Mouse (Mus musculus): ENCODE measurements around the gene Tmem115. TPM values are rescaled to one million over a fixed set of nuclear protein-coding genes. Genes with fewer than 3 reads are reported as not detected.

Gene Tmem115
- total RNA-seq, 2 experiments from 2014 or later, result 3.8 to 8.4 TPM

DNA sequence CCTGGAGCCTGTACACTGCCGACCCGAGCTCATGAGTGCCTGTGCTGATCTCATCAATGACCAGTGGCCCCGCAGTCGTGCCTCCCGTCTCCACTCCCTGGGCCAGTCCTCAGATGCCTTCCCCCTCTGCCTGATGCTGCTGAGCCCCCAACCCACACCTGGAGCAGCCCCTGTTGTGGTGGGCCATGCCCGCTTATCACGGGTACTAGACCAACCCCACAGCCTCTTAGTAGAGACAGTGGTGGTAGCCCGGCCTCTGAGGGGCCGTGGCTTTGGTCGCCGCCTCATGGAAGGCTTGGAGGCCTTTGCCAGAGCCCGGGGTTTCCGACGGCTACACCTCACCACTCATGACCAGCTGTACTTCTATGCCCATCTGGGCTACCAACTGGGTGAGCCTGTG, 49.4 kb downstream of the Tmem115 start:
- ATAC-seq (replicated peaks; ENCODE audit: low FRiP score, poor library complexity, severe bottlenecking), result no peak

DNA sequence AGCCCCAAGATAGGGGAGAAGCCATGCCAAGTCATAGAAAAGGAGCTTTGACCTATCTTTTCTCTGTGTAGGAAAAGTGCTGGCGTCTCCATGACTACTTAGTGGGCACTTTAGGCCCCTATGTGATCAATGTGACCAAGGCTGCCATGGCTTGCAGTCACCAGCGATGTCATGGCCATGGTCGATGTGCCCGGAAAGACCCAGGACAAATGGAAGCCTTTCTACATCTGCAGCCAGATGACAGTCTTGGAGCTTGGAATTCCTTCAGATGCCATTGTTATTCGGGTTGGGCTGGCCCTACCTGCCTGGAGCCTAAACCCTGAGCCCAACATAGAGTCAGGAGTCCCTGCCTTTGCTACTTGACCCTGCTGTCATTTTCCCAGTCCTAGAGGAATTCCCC, 52.8 kb downstream of the Tmem115 start:
- ATAC-seq (replicated peaks; ENCODE audit: low FRiP score, poor library complexity, severe bottlenecking), result no peak

DNA sequence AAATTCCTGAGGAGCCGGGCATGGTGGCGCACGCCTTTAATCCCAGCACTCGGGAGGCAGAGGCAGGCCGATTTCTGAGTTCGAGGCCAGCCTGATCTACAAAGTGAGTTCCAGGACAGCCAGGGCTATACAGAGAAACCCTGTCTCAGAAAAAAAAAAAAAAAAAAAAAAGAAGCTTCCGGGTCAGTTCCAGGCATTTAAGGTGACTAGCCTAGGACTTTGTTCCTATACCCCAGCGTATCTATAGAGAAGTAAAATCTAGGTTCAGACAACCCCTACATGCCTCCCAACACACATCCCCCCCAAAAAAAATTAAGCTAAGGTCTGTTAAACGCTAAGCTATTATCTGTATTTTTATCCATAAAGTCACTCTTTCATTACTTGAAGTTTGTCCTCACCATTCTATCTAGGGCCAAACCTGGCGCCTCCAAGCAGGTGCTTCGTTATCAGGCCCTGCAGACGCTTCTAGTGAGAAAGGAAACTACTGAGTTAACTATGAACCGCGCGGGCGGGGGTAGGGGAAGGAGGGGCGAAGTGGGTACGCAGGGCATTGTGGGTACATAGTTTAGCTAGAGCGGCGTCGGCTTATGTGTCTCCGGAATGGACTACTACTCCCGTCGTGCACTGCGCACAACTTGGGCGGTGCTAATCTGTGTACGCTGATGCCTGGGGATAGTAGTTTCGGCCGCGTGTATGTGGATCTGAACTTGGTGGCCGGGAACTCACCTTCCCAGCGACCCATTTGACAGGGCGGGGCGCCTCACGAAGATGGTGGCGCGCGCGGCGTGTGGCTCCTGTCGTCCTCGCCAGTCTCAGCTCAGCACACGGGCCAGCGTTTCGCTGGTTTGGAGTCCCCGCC, 53.5 kb downstream of the Tmem115 start, which contains the start of gene Ifrd2:
Ifrd2 (plus strand) TSS at position 669 of the 859 bp plus-strand sequence.
- peak; percentile 72 for ATAC-seq (replicated peaks; ENCODE audit: low FRiP score, poor library complexity, severe bottlenecking)

DNA sequence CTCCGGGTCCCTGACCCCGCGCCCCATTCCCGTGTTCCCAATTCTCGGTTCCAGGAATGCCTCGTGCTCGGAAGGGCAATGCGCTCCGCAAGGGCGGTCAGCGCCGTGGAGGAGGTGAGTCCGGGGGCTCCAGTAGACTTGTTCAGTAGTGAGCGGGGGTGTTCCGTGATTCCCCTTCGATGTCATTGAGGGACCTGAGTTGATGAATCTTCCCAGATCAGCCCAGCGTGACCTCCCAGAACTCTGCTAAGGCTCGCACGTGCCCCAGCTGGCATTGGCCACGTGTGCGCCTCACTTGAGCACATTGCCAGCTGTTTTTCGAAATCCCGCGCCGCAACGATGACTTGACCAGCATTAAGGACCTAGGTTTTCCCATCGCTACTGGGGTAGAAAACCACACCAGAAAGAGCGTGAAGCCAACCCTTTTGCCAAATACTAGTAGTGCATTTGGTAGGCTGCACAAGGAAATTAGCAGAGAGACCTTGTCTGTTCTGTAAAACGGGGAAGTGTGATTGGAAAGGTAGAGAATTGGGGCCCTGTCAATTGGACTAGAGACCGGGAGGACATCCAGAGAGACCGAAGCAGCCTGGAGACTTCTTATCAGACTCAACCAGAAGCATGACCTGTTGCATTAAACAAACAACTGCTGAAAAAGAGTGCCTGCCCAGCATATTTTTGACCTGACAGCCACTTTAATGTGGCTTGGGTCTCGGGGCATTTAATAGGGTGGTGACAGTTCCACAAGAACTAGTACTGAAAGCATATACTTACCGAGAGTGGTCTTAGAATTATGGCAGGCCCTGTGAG, 54.3 kb downstream of the Tmem115 start:
- peak; percentile 47 for ATAC-seq (replicated peaks; ENCODE audit: low FRiP score, poor library complexity, severe bottlenecking)

Other genes starting within 250 kb of the Tmem115 start
- 7.6 and 17.2 TPM in 2 replicates for gene Mapkapk3, start 244.1 kb upstream of the Tmem115 start, total RNA-seq (2015; ENCODE audit: low replicate concordance)
- gene Mapkapk3, start 244.1 kb upstream of the Tmem115 start, total RNA-seq (2017; ENCODE audit: low replicate concordance), result 10.0 and 15.7 TPM in 2 replicates
- gene Cish, start 237.9 kb upstream of the Tmem115 start, total RNA-seq (2015; ENCODE audit: low replicate concordance), result 5.9 and 23.4 TPM in 2 replicates
- gene Cish, start 237.9 kb upstream of the Tmem115 start, total RNA-seq (2017; ENCODE audit: low replicate concordance), result 3.6 and 5.1 TPM in 2 replicates
- gene Hemk1, start 195.6 kb upstream of the Tmem115 start, total RNA-seq (2015; ENCODE audit: low replicate concordance), result not detected in 2 replicates
- 0.15 and 3.9 TPM in 2 replicates for gene Hemk1, start 195.6 kb upstream of the Tmem115 start, total RNA-seq (2017; ENCODE audit: low replicate concordance)
- not detected in 2 replicates for gene 6430571L13Rik, start 193.3 kb upstream of the Tmem115 start, total RNA-seq (2015; ENCODE audit: low replicate concordance)
- gene 6430571L13Rik, start 193.3 kb upstream of the Tmem115 start, total RNA-seq (2017; ENCODE audit: low replicate concordance), result not detected in 2 replicates
- not detected in 2 replicates for gene Cacna2d2, start 134.3 kb upstream of the Tmem115 start, total RNA-seq (2015; ENCODE audit: low replicate concordance)
- not detected in 2 replicates for gene Cacna2d2, start 134.3 kb upstream of the Tmem115 start, total RNA-seq (2017; ENCODE audit: low replicate concordance)
- not detected in 2 replicates for gene Cyb561d2, start 8.2 kb downstream of the Tmem115 start, total RNA-seq (2015; ENCODE audit: low replicate concordance)
- gene Cyb561d2, start 8.2 kb downstream of the Tmem115 start, total RNA-seq (2017; ENCODE audit: low replicate concordance), result 1.8 and 2.9 TPM in 2 replicates
- 1.4 and 31.4 TPM in 2 replicates for gene Nprl2, start 8.3 kb downstream of the Tmem115 start, total RNA-seq (2015; ENCODE audit: low replicate concordance)
- gene Nprl2, start 8.3 kb downstream of the Tmem115 start, total RNA-seq (2017; ENCODE audit: low replicate concordance), result 1.1 and 1.2 TPM in 2 replicates
- not detected in 2 replicates for gene Zmynd10, start 13.4 kb downstream of the Tmem115 start, total RNA-seq (2015; ENCODE audit: low replicate concordance)
- gene Zmynd10, start 13.4 kb downstream of the Tmem115 start, total RNA-seq (2017; ENCODE audit: low replicate concordance), result not detected in 2 replicates
- 24.5 and 35.2 TPM in 2 replicates for gene Rassf1, start 17.6 kb downstream of the Tmem115 start, total RNA-seq (2015; ENCODE audit: low replicate concordance)
- gene Rassf1, start 17.6 kb downstream of the Tmem115 start, total RNA-seq (2017; ENCODE audit: low replicate concordance), result 31.4 and 31.7 TPM in 2 replicates
- 9.6 and 16.9 TPM in 2 replicates for gene Tusc2, start 29.3 kb downstream of the Tmem115 start, total RNA-seq (2015; ENCODE audit: low replicate concordance)
- gene Tusc2, start 29.3 kb downstream of the Tmem115 start, total RNA-seq (2017; ENCODE audit: low replicate concordance), result 8.9 and 19.1 TPM in 2 replicates
- gene Hyal2, start 34.0 kb downstream of the Tmem115 start, total RNA-seq (2015; ENCODE audit: low replicate concordance), result 2.5 and 6.5 TPM in 2 replicates
- 0.30 and 4.5 TPM in 2 replicates for gene Hyal2, start 34.0 kb downstream of the Tmem115 start, total RNA-seq (2017; ENCODE audit: low replicate concordance)
- gene Hyal1, start 43.0 kb downstream of the Tmem115 start, total RNA-seq (2015; ENCODE audit: low replicate concordance), result 7.1 and 12.6 TPM in 2 replicates
- gene Hyal1, start 43.0 kb downstream of the Tmem115 start, total RNA-seq (2017; ENCODE audit: low replicate concordance), result 8.0 TPM in 1 of 2 replicates, not detected in the other
- gene Naa80, start 44.9 kb downstream of the Tmem115 start, total RNA-seq (2015; ENCODE audit: low replicate concordance), result 15.5 and 24.5 TPM in 2 replicates
- 12.3 and 17.7 TPM in 2 replicates for gene Naa80, start 44.9 kb downstream of the Tmem115 start, total RNA-seq (2017; ENCODE audit: low replicate concordance)
- 4.2 and 8.6 TPM in 2 replicates for gene Hyal3, start 46.9 kb downstream of the Tmem115 start, total RNA-seq (2015; ENCODE audit: low replicate concordance)
- 0.64 TPM in 1 of 2 replicates, not detected in the other for gene Hyal3, start 46.9 kb downstream of the Tmem115 start, total RNA-seq (2017; ENCODE audit: low replicate concordance)
- 206 and 249 TPM in 2 replicates for gene Ifrd2, start 53.7 kb downstream of the Tmem115 start, total RNA-seq (2015; ENCODE audit: low replicate concordance)
- gene Ifrd2, start 53.7 kb downstream of the Tmem115 start, total RNA-seq (2017; ENCODE audit: low replicate concordance), result 122 and 166 TPM in 2 replicates
- not detected in 2 replicates for gene Sema3b, start 75.3 kb downstream of the Tmem115 start, total RNA-seq (2015; ENCODE audit: low replicate concordance)
- gene Sema3b, start 75.3 kb downstream of the Tmem115 start, total RNA-seq (2017; ENCODE audit: low replicate concordance), result not detected in 2 replicates
- gene Gnai2, start 101.4 kb downstream of the Tmem115 start, total RNA-seq (2015; ENCODE audit: low replicate concordance), result 382 and 420 TPM in 2 replicates
- gene Gnai2, start 101.4 kb downstream of the Tmem115 start, total RNA-seq (2017; ENCODE audit: low replicate concordance), result 334 and 357 TPM in 2 replicates
- gene Slc38a3, start 135.6 kb downstream of the Tmem115 start, total RNA-seq (2015; ENCODE audit: low replicate concordance), result not detected in 2 replicates
- gene Slc38a3, start 135.6 kb downstream of the Tmem115 start, total RNA-seq (2017; ENCODE audit: low replicate concordance), result not detected in 2 replicates
- gene Gnat1, start 145.8 kb downstream of the Tmem115 start, total RNA-seq (2015; ENCODE audit: low replicate concordance), result not detected in 2 replicates
- gene Gnat1, start 145.8 kb downstream of the Tmem115 start, total RNA-seq (2017; ENCODE audit: low replicate concordance), result 1.9 TPM in 1 of 2 replicates, not detected in the other
- gene Sema3f, start 176.5 kb downstream of the Tmem115 start, total RNA-seq (2015; ENCODE audit: low replicate concordance), result not detected in 2 replicates
- not detected in 2 replicates for gene Sema3f, start 176.5 kb downstream of the Tmem115 start, total RNA-seq (2017; ENCODE audit: low replicate concordance)
- gene Rbm5, start 237.1 kb downstream of the Tmem115 start, total RNA-seq (2015; ENCODE audit: low replicate concordance), result 269 and 283 TPM in 2 replicates
- 374 and 383 TPM in 2 replicates for gene Rbm5, start 237.1 kb downstream of the Tmem115 start, total RNA-seq (2017; ENCODE audit: low replicate concordance)

Measured in erythroid progenitor cell, adult 5-6 weeks (primary cell).